Mouse (Mus musculus) spleen, postnatal 14 days (tissue): Measurements from ENCODE around the gene Man2b1.

Experiments used
- DNase-seq, 2 experiments: peaks; one replicate each; pipeline ENCODE4 v3.0.0; 2021 to 2022; ENCODE audit warnings: low spot score in 2 of 2

Gene Man2b1

GRCm38 (mm10) chr8:85083108-85083813 lies at the start of gene Man2b1:
Man2b1 (plus strand) TSS chr8:85083270.
- DNase-seq, result peak; percentile 72 to 76

- DNase-seq, result no peak
Measured at GRCm38 (mm10) chr8:85033867-85034266, 49.2 kb upstream of the Man2b1 start.

DNA sequence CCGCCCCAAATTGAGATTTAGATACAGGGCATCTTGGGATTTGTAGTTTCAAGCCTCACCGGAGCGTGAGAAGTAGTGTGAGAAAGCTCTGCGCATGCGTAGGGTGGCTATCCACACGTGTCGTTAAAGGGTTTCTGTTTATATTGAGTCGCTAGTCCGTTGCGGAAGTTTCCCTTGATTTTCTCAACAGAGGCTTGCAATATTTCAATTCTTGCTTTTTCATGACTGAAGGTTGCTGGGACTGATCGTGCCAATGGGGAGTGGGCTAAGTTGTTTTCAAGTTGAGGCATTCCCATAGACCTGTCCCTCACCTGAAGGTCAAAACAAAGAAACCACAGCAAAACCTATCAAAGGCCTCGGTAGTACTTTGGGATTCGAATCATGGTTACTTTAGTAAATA lies 48.3 kb upstream of the Man2b1 start:
- DNase-seq, result peak; percentile 55 to 73

DNA sequence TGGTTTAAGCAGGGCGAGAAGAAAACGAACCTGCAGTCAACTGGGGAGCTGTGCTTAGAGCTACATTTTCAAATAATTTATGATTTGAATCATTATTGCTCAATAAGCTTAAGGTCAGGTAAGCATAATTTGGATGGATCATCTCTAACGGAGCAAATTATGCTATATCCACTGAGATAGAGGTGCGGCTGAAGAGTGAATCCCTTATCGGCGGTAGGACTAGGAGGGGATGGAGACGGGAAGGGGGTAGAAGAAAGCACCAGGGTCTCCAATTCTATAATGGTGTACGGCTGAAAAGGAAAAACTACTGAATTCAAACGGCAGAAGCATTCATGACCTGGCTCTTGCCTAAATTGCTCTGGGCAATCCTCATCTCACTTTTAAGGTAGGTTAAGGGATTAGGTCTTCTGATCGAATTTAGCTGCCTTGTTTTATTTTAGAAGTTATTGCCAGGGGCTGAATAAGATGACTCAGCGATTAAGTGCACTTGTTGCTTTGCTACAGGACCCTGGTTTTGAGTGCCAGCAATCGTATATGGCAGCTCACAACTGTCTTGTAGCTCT lies 47.8 kb upstream of the Man2b1 start:
- DNase-seq, result no peak

DNA sequence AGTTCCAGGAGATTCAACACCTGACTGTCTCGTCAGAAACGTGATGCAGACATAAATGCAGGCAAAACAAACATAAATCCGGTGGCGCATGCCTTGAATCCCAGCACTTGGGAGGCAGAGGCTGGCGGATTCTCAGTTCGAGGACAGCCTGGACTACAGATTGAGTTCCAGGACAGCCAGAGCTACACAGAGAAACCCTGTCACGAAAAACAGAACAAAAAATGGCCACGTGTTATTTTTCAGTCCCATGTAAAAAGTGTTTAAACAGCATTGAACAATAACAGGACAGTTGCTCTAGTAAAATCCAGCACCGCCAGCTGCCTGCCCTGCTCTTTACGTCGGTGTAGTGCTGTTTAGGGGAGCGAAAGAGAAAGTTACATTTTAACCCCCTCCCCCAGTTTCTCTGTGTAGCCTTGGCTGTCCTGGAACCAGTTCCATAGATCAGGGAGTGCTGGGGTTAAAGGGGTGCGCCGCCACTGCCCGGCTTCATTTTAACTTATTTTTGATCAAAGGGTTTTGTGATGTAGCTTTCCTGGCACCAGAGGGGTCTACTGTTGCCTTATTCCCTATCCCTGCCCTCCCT lies 47.3 kb upstream of the Man2b1 start:
- DNase-seq, result no peak

DNA sequence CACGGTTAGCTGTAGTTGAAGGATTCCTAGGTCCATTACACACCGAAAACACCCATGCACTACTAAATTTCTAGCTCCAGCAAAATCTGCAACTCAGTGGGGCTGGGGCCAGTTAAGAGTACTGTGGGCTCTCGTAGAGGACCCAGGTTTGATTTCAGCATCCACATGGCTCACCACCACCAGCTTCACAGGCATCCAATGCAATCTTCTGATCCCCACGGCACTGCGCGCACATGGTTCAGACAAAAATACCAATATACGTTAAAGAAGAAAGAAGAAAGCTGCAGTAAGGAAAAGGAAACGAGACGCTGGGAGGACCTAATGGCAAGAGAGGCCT lies 46.7 kb upstream of the Man2b1 start:
- DNase-seq, result no peak

- DNase-seq, result peak; percentile 73 to 80
Measured at GRCm38 (mm10) chr8:85036718-85037365, 46.2 kb upstream of the Man2b1 start, which contains the start of gene Tnpo2. Tnpo2 (plus strand) TSS chr8:85036915.

- no peak for DNase-seq
Measured at GRCm38 (mm10) chr8:85037366-85037680, 45.7 kb upstream of the Man2b1 start.

DNA sequence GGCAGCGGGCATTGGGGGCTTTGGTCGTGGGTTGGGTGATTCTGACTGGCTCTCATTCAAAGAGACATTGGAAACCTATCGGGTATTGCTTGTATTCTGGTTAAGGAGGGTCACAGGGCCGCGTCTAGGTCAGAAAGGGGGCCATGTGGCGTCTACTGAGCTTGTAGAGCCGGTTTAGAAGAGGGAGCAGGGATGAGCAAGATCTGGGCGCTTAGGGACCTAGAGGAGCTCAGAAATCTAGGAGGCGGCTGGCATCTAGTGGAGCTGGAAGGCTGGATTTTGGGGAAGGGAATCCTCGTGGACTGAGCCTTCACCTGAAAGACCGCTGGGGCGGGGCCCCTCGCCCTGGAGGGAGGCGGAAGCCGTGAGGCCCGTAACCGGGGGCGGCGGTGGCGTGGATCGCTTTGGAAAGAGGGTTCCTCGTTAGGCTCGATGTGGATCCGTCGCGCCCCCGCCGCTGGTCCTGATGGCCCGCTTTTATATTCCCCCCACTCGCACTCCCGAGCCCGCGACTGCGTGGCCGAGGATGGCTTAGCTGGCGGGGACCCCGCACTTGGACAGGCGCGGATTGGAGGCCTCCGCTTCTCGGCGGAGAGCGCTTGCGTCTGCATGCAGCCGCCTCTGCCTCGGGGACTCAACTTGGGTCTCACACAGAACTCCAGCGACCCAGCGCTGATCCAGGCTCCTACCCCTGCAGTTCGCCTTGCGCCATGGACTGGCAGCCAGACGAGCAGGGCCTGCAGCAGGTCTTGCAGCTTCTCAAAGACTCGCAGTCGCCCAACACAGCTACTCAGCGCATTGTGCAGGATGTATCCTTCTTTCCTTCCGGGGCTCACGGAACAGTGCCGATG lies 45.2 kb upstream of the Man2b1 start:
- peak; percentile 35 to 55 for DNase-seq

DNA sequence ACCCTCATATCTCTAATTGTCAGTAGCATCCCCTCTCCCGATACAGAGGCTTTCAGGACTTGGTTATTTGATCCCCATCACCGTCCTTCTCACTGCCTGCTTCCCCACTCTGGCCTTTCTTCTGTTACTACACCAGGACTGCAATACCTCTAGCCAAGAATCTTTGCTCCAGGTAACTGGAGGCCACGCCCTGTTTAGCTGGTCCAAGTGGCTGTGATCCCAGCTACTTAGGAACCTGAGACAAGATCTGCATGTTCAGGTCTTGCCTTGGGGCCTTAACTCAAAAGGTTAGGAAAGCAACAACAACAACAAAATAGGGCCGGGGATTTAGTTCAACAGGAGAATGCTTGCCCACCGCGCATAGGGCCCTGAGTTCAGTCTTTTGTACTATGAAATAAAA lies 39.5 kb upstream of the Man2b1 start:
- DNase-seq, result no peak

GRCm38 (mm10) chr8:85057367-85057766 lies 25.7 kb upstream of the Man2b1 start:
- no peak for DNase-seq

DNA sequence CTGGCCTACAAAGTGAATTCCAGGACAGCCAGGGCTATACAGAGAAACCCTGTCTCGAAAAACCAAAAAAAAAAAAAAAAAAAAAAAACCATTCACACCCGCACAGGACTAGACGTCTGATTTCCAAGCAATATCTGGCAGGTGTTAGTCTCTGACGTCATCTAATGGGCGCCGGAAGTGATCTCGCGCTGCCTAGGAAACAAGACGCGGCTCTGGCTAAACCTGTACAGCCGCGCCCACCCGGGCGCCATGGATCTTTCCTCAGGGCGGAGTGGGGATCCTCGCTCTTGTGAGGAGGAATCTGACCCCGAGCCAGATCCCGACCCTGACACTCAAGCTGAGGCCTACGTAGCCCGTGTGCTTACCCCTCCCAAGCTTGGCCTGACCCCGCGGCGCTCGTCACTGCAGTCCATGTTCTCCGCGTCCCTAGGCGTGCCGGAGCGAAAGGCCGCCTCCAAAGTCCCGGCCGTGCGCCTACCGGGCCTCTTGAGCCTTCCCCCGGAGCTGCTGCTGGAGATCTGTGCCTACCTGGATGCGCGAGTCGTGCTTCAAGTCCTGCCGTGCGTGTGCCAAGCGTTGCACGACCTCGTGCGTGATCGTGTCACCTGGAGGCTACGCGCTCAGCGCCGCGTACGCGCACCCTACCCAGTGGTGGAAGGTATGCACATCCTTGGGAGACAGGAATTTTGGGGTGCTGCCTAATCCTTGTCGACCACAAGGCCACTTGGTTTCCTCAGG lies 23.0 kb upstream of the Man2b1 start, which contains the start of gene Fbxw9:
Gene Fbxw9, plus strand, starts transcription at position 177 of the 738 bp plus-strand sequence.
- peak; percentile 62 to 84 for DNase-seq

GRCm38 (mm10) chr8:85062603-85063002 lies 20.5 kb upstream of the Man2b1 start:
- DNase-seq, result no peak

GRCm38 (mm10) chr8:85065213-85065612 lies 17.9 kb upstream of the Man2b1 start:
- no peak for DNase-seq

DNA sequence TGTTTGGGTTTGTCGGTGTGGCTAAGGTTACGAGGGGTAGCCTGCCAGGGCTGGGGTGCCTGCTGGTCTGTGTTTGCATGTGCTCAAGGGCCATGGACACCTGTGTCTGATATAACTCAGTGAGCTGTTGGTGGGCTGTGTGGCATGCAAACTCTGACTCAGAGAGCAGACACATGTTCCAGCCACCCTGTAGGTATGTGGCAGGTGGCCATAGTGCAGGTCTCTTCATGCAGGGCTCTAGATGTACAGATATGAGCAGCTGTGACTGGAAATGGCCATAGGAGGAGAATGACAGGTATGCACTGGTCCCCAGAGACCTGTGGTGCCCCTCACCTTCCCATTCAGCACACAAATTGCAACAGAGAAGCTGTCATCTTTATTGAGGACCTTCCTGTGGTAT lies 15.9 kb upstream of the Man2b1 start:
- no peak for DNase-seq

GRCm38 (mm10) chr8:85067982-85068381 lies 15.1 kb upstream of the Man2b1 start, which contains the start of gene Gm5741:
Gm5741 (minus strand) TSS chr8:85067982.
- no peak for DNase-seq

GRCm38 (mm10) chr8:85071041-85071440 lies 12.0 kb upstream of the Man2b1 start:
- DNase-seq, result no peak

GRCm38 (mm10) chr8:85071514-85072281 lies 11.4 kb upstream of the Man2b1 start, which contains the start of gene Dhps:
Dhps (plus strand) TSS chr8:85071757.
- DNase-seq, result peak; percentile 76 to 85

- no peak for DNase-seq
Measured at GRCm38 (mm10) chr8:85072364-85072929, 10.6 kb upstream of the Man2b1 start.

GRCm38 (mm10) chr8:85073041-85073612 lies 9.9 kb upstream of the Man2b1 start:
- no peak for DNase-seq
